Mouse (Mus musculus) midbrain, embryonic 12.5 days (tissue): ENCODE data around the gene Shisa8. TPM values are rescaled to one million over a fixed set of nuclear protein-coding genes. Genes with fewer than 3 reads are reported as not detected.

Experiments
- ATAC-seq: fragments of 200-750 bp; cut with Nextera tagmentation; 2 replicates; pipeline ENCODE4 v1.8.0; 2017; ENCODE audit warnings: low read depth, moderate TSS enrichment, moderate library complexity; ENCODE audit not compliant: low FRiP score
- H3K27ac ChIP-seq: fragments of 300-500 bp; sonication (generic); replicated peaks from 2 replicates; pipeline ENCODE4 v1.5.1; 2016; ENCODE audit warnings: mild to moderate bottlenecking
- H3K27me3 ChIP-seq: fragments of 300-500 bp; sonication (generic); 2 replicates; pipeline ENCODE4 v1.6.1; 2016; ENCODE audit warnings: mild to moderate bottlenecking
- H3K36me3 ChIP-seq: fragments of 300-500 bp; sonication (generic); 2 replicates; pipeline ENCODE4 v1.6.1; 2016
- H3K4me1 ChIP-seq: fragments of 300-500 bp; sonication (generic); 2 replicates; pipeline ENCODE4 v1.6.1; 2016
- H3K4me2 ChIP-seq: fragments of 300-500 bp; sonication (generic); replicated peaks from 2 replicates; pipeline ENCODE4 v1.6.1; 2016; ENCODE audit warnings: mild to moderate bottlenecking, moderate library complexity
- H3K4me3 ChIP-seq: fragments of 300-500 bp; sonication (generic); 2 replicates; pipeline ENCODE4 v1.5.1; 2016; ENCODE audit warnings: mild to moderate bottlenecking
- H3K9ac ChIP-seq: fragments of 300-500 bp; sonication (generic); replicated peaks from 2 replicates; pipeline ENCODE4 v1.6.1; 2016; ENCODE audit warnings: mild to moderate bottlenecking, moderate library complexity
- H3K9me3 ChIP-seq: fragments of 300-500 bp; sonication (generic); 2 replicates; pipeline ENCODE4 v1.6.1; 2016; ENCODE audit warnings: mild to moderate bottlenecking
- WGBS: fragments of 180-500 bp; shearing (Covaris S2); methylation state at CpG from one replicate; pipeline ENCODE4 v1.1.7; 2016; 5-methylcytosine and 5-hydroxymethylcytosine counted together
- polyA plus RNA-seq: library from polyadenylated mRNA; unstranded; fragments of >200 nt; fragmentation: Nextera tagmentation; extraction: Ambion mirVana; gene quantifications from 2 replicates; pipeline ENCODE4 v1.2.1, GENCODE M21; 2016

Shisa8 gene
- polyA plus RNA-seq, 1 experiment from 2014 or later, result 0.80 TPM

GRCm38 (mm10) chr15:82198342-82198741 lies 14.3 kb downstream of the Shisa8 start:
- Histone ChIP-seq H3K4me2 (no peak overlapping the region), H3K27me3 (peaks cover 4% of the 10 kb centered on the region; the same call in 1 of the 2 replicates), H3K36me3 (peaks cover 97% of the 10 kb centered on the region), H3K4me3 (no peak overlapping the region), H3K4me1 (no peaks in the 10 kb centered on the region), H3K9me3 (no peaks in the 10 kb centered on the region), H3K9ac (no peak overlapping the region), H3K27ac (no peak overlapping the region)
- whole genome bisulfite sequencing, result 93% methylated on average over 7 of the region's 7 CpGs
- no peak for ATAC-seq

- no peak overlapping the region for H3K4me2 ChIP-seq
- 95% methylated on average over 11 of the region's 11 CpGs for WGBS
- H3K27ac ChIP-seq, result no peak overlapping the region
- no peaks in the 10 kb centered on the region for H3K9me3 ChIP-seq
- no peaks in the 10 kb centered on the region for H3K4me1 ChIP-seq
- H3K9ac ChIP-seq, result no peak overlapping the region
- ATAC-seq, result no peak
- peaks cover 97% of the 10 kb centered on the region for H3K36me3 ChIP-seq
- no peaks in the 10 kb centered on the region for H3K27me3 ChIP-seq
- no peak overlapping the region for H3K4me3 ChIP-seq
These were observed 14.7 kb downstream of the Shisa8 start for GRCm38 (mm10) chr15:82197937-82198336.

GRCm38 (mm10) chr15:82197246-82197750 lies 15.3 kb downstream of the Shisa8 start:
- H3K36me3 ChIP-seq, result peaks cover 97% of the 10 kb centered on the region
- ATAC-seq, result no peak
- no peak overlapping the region for H3K9ac ChIP-seq
- H3K9me3 ChIP-seq, result no peaks in the 10 kb centered on the region
- no peak overlapping the region for H3K4me3 ChIP-seq
- no peaks in the 10 kb centered on the region for H3K27me3 ChIP-seq
- 96% methylated on average over 10 of the region's 10 CpGs for WGBS
- H3K4me2 ChIP-seq, result no peak overlapping the region
- no peaks in the 10 kb centered on the region for H3K4me1 ChIP-seq
- H3K27ac ChIP-seq, result no peak overlapping the region

- Histone ChIP-seq H3K4me2 (no peak overlapping the region), H3K27me3 (no peaks in the 10 kb centered on the region), H3K4me1 (no peaks in the 10 kb centered on the region), H3K27ac (no peak overlapping the region), H3K9ac (no peak overlapping the region), H3K9me3 (no peaks in the 10 kb centered on the region), H3K36me3 (peaks cover 97% of the 10 kb centered on the region), H3K4me3 (no peak overlapping the region)
- 89% methylated on average over 12 of the region's 12 CpGs for WGBS
- ATAC-seq, result no peak
These were observed 16.3 kb downstream of the Shisa8 start for GRCm38 (mm10) chr15:82196300-82196699.

GRCm38 (mm10) chr15:82192617-82193016 lies 20.0 kb downstream of the Shisa8 start:
- peaks cover 98% of the 10 kb centered on the region for H3K36me3 ChIP-seq
- H3K27ac ChIP-seq, result no peak overlapping the region
- H3K9me3 ChIP-seq, result no peaks in the 10 kb centered on the region
- no peaks in the 10 kb centered on the region for H3K4me1 ChIP-seq
- ATAC-seq, result no peak
- H3K9ac ChIP-seq, result no peak overlapping the region
- no peaks in the 10 kb centered on the region for H3K27me3 ChIP-seq
- H3K4me3 ChIP-seq, result no peak overlapping the region
- 83% methylated on average over 8 of the region's 8 CpGs for WGBS
- no peak overlapping the region for H3K4me2 ChIP-seq

- Histone ChIP-seq H3K36me3 (peaks cover 98% of the 10 kb centered on the region), H3K4me3 (no peak overlapping the region), H3K27ac (no peak overlapping the region), H3K9me3 (no peaks in the 10 kb centered on the region), H3K4me2 (no peak overlapping the region), H3K27me3 (no peaks in the 10 kb centered on the region), H3K9ac (no peak overlapping the region), H3K4me1 (no peaks in the 10 kb centered on the region)
- 98% methylated on average over 10 of the region's 10 CpGs for WGBS
- ATAC-seq, result no peak
These were observed 24.0 kb downstream of the Shisa8 start for GRCm38 (mm10) chr15:82188481-82189240.

- ATAC-seq, result no peak
- H3K27ac ChIP-seq, result no peak overlapping the region
- H3K9ac ChIP-seq, result no peak overlapping the region
- no peaks in the 10 kb centered on the region for H3K4me1 ChIP-seq
- H3K36me3 ChIP-seq, result peaks cover 98% of the 10 kb centered on the region
- H3K9me3 ChIP-seq, result no peaks in the 10 kb centered on the region
- H3K27me3 ChIP-seq, result no peaks in the 10 kb centered on the region
- H3K4me2 ChIP-seq, result no peak overlapping the region
- no peak overlapping the region for H3K4me3 ChIP-seq
- 100% methylated on average over 1 of the region's 1 CpGs for WGBS
These were observed 24.7 kb downstream of the Shisa8 start for GRCm38 (mm10) chr15:82187924-82188323.

GRCm38 (mm10) chr15:82187401-82187800 lies 25.2 kb downstream of the Shisa8 start:
- Histone ChIP-seq H3K27ac (no peak overlapping the region), H3K36me3 (peaks cover 98% of the 10 kb centered on the region), H3K9ac (no peak overlapping the region), H3K4me1 (no peaks in the 10 kb centered on the region), H3K4me3 (no peak overlapping the region), H3K27me3 (no peaks in the 10 kb centered on the region), H3K9me3 (0 out of 2 replicates have a peak, but pooled peaks cover under 1% of the 10 kb centered on the region), H3K4me2 (no peak overlapping the region)
- no peak for ATAC-seq
- 87% methylated on average over 4 of the region's 4 CpGs for WGBS

GRCm38 (mm10) chr15:82186931-82187330 lies 25.7 kb downstream of the Shisa8 start:
- Histone ChIP-seq H3K27me3 (no peaks in the 10 kb centered on the region), H3K9me3 (peaks cover 6% of the 10 kb centered on the region), H3K4me2 (no peak overlapping the region), H3K4me3 (no peak overlapping the region), H3K36me3 (peaks cover 98% of the 10 kb centered on the region), H3K9ac (no peak overlapping the region), H3K4me1 (no peaks in the 10 kb centered on the region), H3K27ac (no peak overlapping the region)
- 95% methylated on average over 5 of the region's 5 CpGs for WGBS
- ATAC-seq, result no peak

- no peaks in the 10 kb centered on the region for H3K27me3 ChIP-seq
- H3K4me2 ChIP-seq, result no peak overlapping the region
- ATAC-seq, result no peak
- peaks cover 98% of the 10 kb centered on the region for H3K36me3 ChIP-seq
- H3K4me3 ChIP-seq, result no peak overlapping the region
- WGBS, result 87% methylated on average over 14 of the region's 14 CpGs
- no peak overlapping the region for H3K9ac ChIP-seq
- no peaks in the 10 kb centered on the region for H3K4me1 ChIP-seq
- peak overlapping the region; percentile 25; the same call in 1 of the 2 replicates for H3K27ac ChIP-seq
- H3K9me3 ChIP-seq, result peaks cover 12% of the 10 kb centered on the region
These were observed 26.5 kb downstream of the Shisa8 start for GRCm38 (mm10) chr15:82186131-82186530.

- no peaks in the 10 kb centered on the region for H3K4me1 ChIP-seq
- no peaks in the 10 kb centered on the region for H3K27me3 ChIP-seq
- 95% methylated on average over 14 of the region's 14 CpGs for WGBS
- H3K4me3 ChIP-seq, result no peak overlapping the region
- H3K9me3 ChIP-seq, result peaks cover 13% of the 10 kb centered on the region
- H3K9ac ChIP-seq, result no peak overlapping the region
- no peak overlapping the region for H3K4me2 ChIP-seq
- peaks cover 99% of the 10 kb centered on the region for H3K36me3 ChIP-seq
- no peak for ATAC-seq
- 0 out of 2 replicates have a peak overlapping the region, but pooled peaks have one; percentile 25 for H3K27ac ChIP-seq
These were observed 27.4 kb downstream of the Shisa8 start for GRCm38 (mm10) chr15:82185062-82185783.

GRCm38 (mm10) chr15:82184656-82185055 lies 28.0 kb downstream of the Shisa8 start:
- no peaks in the 10 kb centered on the region for H3K4me1 ChIP-seq
- no peak overlapping the region for H3K4me2 ChIP-seq
- WGBS, result 95% methylated on average over 10 of the region's 10 CpGs
- H3K27ac ChIP-seq, result no peak overlapping the region
- no peak for ATAC-seq
- H3K36me3 ChIP-seq, result peaks cover 99% of the 10 kb centered on the region
- H3K27me3 ChIP-seq, result no peaks in the 10 kb centered on the region
- H3K9ac ChIP-seq, result no peak overlapping the region
- no peak overlapping the region for H3K4me3 ChIP-seq
- H3K9me3 ChIP-seq, result peaks cover 13% of the 10 kb centered on the region
